Mouse (Mus musculus): Measurements from ENCODE around the gene Irs4.

DNA sequence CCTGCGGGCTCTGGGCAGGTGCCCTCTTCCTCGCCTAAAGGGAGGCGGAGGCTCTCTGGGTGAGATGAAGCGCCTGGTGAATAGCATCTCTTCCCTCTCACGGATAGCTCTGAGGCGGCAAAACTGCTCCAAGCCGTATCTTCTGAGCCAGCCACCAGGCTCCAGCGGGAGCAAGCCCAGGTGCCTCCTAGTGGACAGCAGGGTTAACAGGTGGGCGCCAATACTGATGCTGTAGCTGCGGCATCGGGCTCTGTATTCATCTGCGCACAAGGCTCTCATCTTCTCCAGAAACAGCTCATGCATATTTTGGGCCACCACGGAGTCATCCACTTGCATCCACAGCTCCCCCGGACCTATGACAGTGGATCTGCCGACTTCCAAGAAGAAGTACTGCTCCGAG, 1.1 kb downstream of the Irs4 start:
- no peak for TF ChIP-seq CTCF (IDR thresholded peaks at IDR 0.05; ENCODE audit: low read depth, low read length)
- TF ChIP-seq POLR2A (IDR thresholded peaks at IDR 0.05; ENCODE audit: insufficient read depth, low read length): no peak
